Mouse (Mus musculus): Measurements from ENCODE around the gene Mcm9. TPM values are rescaled to one million over a fixed set of nuclear protein-coding genes. Genes with fewer than 3 reads are reported as not detected.
"Not testable (repeated sequence)": the region's sequence is repeated elsewhere in the genome, so short reads cannot be mapped to it uniquely, and the experiment has no call there.

Mcm9 gene
- 13.5 and 14.1 TPM in 2 replicates for polyA plus RNA-seq (2016; fragmentation: Nextera tagmentation; extraction: Ambion mirVana)

- not testable (repeated sequence) for H3K36me3 ChIP-seq (replicated peaks); H3K9me3 ChIP-seq; DNase-seq (ENCODE audit: low spot score); H3K27me3 ChIP-seq (replicated peaks; ENCODE audit: low read depth, poor library complexity, severe bottlenecking)
- Histone ChIP-seq H3K27ac (replicated peaks) (peak within 1 kb of the TSS; percentile 96), H3K4me3 (peak within 1 kb of the TSS; percentile 76), H3K4me1 (peaks cover 12% of the 10 kb centered on the region)
- WGBS: 59% methylated on average over 10 of the region's 10 CpGs
Observed at GRCm38 (mm10) chr10:53630339-53630738, at the start of gene Mcm9. Mcm9 (minus strand) TSS chr10:53630439.

DNA sequence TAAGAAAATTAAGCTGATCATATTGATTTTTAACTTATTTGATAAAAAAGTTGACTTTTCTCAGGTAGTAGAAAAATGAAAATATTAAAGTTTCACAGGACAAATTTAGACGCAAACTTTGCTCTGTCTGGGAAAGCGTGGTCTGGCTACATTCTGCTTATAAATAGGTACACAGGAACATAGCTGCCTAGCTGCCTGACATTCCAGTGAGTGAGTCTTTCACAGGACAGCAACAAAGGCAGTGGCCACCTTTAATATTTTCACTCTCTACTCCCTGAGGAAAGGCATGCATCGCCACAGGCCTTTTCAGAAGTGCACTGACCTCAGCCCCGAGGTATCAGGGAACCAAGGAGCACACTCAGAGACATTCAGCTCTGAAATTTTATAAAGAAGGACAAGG is 31.5 kb upstream of the Mcm9 start:
- Histone ChIP-seq H3K9me3 (no peaks in the 10 kb centered on the region), H3K27me3 (replicated peaks; ENCODE audit: low read depth, poor library complexity, severe bottlenecking) (no peaks in the 10 kb centered on the region), H3K4me1 (no peaks in the 10 kb centered on the region), H3K27ac (replicated peaks) (no peak overlapping the region), H3K4me3 (no peak overlapping the region), H3K36me3 (replicated peaks) (no peaks in the 10 kb centered on the region)
- WGBS: 81% methylated on average over 4 of the region's 4 CpGs
- no peak for DNase-seq (ENCODE audit: low spot score)

- H3K36me3 ChIP-seq (replicated peaks); H3K4me1 ChIP-seq; H3K9me3 ChIP-seq; H3K27me3 ChIP-seq (replicated peaks; ENCODE audit: low read depth, poor library complexity, severe bottlenecking); DNase-seq (ENCODE audit: low spot score); H3K27ac ChIP-seq (replicated peaks); H3K4me3 ChIP-seq: not testable (repeated sequence)
- 80% methylated on average over 5 of the region's 5 CpGs for WGBS
Observed at GRCm38 (mm10) chr10:53654239-53654638, 24.0 kb upstream of the Mcm9 start.

GRCm38 (mm10) chr10:53650683-53651082 is 20.4 kb upstream of the Mcm9 start:
- Histone ChIP-seq H3K9me3 (no peaks in the 10 kb centered on the region), H3K27me3 (replicated peaks; ENCODE audit: low read depth, poor library complexity, severe bottlenecking) (no peaks in the 10 kb centered on the region), H3K27ac (replicated peaks) (no peak overlapping the region), H3K4me1 (no peaks in the 10 kb centered on the region), H3K4me3 (no peak overlapping the region), H3K36me3 (replicated peaks) (no peaks in the 10 kb centered on the region)
- 83% methylated on average over 2 of the region's 2 CpGs for WGBS
- DNase-seq (ENCODE audit: low spot score): no peak

DNA sequence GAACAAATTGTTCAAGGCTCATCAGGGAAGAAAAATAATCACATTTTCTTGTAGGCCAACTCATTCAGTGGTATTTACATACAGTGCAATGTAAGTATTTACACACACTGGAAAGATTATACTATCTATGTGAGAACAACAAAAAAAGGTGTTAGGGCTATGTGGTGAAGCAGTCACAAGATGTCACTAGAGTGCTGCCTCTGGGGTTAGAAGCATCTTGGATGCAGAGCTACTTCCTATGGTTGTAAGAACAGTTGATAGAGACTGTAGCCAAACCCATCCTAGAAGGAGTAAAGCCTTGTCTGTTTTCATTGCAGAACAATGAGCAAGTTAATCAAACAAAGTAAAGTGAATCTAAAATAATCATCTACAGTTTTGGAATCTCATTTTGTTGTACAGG is 11.3 kb upstream of the Mcm9 start:
- Histone ChIP-seq H3K36me3 (replicated peaks) (no peaks in the 10 kb centered on the region), H3K4me1 (no peaks in the 10 kb centered on the region), H3K27ac (replicated peaks) (no peak overlapping the region), H3K4me3 (no peak overlapping the region), H3K9me3 (no peaks in the 10 kb centered on the region), H3K27me3 (replicated peaks; ENCODE audit: low read depth, poor library complexity, severe bottlenecking) (no peaks in the 10 kb centered on the region)
- peak; percentile 13 for DNase-seq (ENCODE audit: low spot score)

- no peak overlapping the region for H3K4me3 ChIP-seq
- 79% methylated on average over 13 of the region's 13 CpGs for WGBS
- H3K27ac ChIP-seq (replicated peaks): no peak overlapping the region
- H3K9me3 ChIP-seq: no peaks in the 10 kb centered on the region
- DNase-seq (ENCODE audit: low spot score): no peak
- no peaks in the 10 kb centered on the region for H3K36me3 ChIP-seq (replicated peaks)
- no peaks in the 10 kb centered on the region for H3K4me1 ChIP-seq
- no peaks in the 10 kb centered on the region for H3K27me3 ChIP-seq (replicated peaks; ENCODE audit: low read depth, poor library complexity, severe bottlenecking)
Observed at GRCm38 (mm10) chr10:53635246-53635971, 5.2 kb upstream of the Mcm9 start.

- Histone ChIP-seq H3K27me3 (replicated peaks; ENCODE audit: low read depth, poor library complexity, severe bottlenecking) (no peaks in the 10 kb centered on the region), H3K4me1 (no peaks in the 10 kb centered on the region), H3K9me3 (no peaks in the 10 kb centered on the region), H3K36me3 (replicated peaks) (no peaks in the 10 kb centered on the region), H3K4me3 (no peak overlapping the region), H3K27ac (replicated peaks) (no peak overlapping the region)
- DNase-seq (ENCODE audit: low spot score): no peak
- 86% methylated on average over 10 of the region's 10 CpGs for WGBS
Observed at GRCm38 (mm10) chr10:53634160-53634559, 3.9 kb upstream of the Mcm9 start.

DNA sequence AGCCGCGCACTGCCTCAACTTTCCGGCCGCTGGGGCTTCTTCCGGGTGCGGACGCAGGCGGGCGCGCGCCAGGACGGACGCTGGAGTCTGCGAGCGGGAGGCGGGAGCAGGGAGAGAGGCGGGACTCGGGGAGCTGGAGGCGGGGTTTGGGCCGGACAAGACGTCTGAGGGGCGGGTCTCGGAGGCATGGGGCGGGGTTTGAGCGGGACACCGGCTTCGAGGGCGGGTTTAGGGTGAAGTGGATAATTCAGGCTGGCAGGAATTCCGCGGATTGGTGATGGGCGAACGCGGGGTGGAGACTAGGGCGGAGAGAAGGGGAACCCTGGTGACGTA is 355 bp downstream of the Mcm9 start:
- peak; percentile 99 for DNase-seq (ENCODE audit: low spot score)
- peaks cover 12% of the 10 kb centered on the region for H3K4me1 ChIP-seq
- H3K27ac ChIP-seq (replicated peaks): peak overlapping the region; percentile 96
- peak overlapping the region; percentile 76 for H3K4me3 ChIP-seq
- WGBS: under 1% methylated on average over 35 of the region's 35 CpGs
- H3K27me3 ChIP-seq (replicated peaks; ENCODE audit: low read depth, poor library complexity, severe bottlenecking): no peaks in the 10 kb centered on the region
- peaks cover 10% of the 10 kb centered on the region for H3K36me3 ChIP-seq (replicated peaks)
- H3K9me3 ChIP-seq: no peaks in the 10 kb centered on the region

GRCm38 (mm10) chr10:53629247-53629917 is 857 bp downstream of the Mcm9 start:
- H3K4me1 ChIP-seq: peaks cover 12% of the 10 kb centered on the region
- under 1% methylated on average over 67 of the region's 67 CpGs for WGBS
- H3K9me3 ChIP-seq: no peaks in the 10 kb centered on the region
- DNase-seq (ENCODE audit: low spot score): peak; percentile 93
- no peaks in the 10 kb centered on the region for H3K27me3 ChIP-seq (replicated peaks; ENCODE audit: low read depth, poor library complexity, severe bottlenecking)
- H3K4me3 ChIP-seq: peak overlapping the region; percentile 76
- peaks cover 15% of the 10 kb centered on the region for H3K36me3 ChIP-seq (replicated peaks)
- H3K27ac ChIP-seq (replicated peaks): peak overlapping the region; percentile 96

GRCm38 (mm10) chr10:53615850-53616616 is 14.2 kb downstream of the Mcm9 start:
- Histone ChIP-seq H3K4me3 (no peak overlapping the region), H3K4me1 (no peaks in the 10 kb centered on the region), H3K27ac (replicated peaks) (no peak overlapping the region), H3K36me3 (replicated peaks) (peaks cover 85% of the 10 kb centered on the region), H3K9me3 (no peaks in the 10 kb centered on the region), H3K27me3 (replicated peaks; ENCODE audit: low read depth, poor library complexity, severe bottlenecking) (no peaks in the 10 kb centered on the region)
- no peak for DNase-seq (ENCODE audit: low spot score)
- 92% methylated on average over 8 of the region's 8 CpGs for WGBS

DNA sequence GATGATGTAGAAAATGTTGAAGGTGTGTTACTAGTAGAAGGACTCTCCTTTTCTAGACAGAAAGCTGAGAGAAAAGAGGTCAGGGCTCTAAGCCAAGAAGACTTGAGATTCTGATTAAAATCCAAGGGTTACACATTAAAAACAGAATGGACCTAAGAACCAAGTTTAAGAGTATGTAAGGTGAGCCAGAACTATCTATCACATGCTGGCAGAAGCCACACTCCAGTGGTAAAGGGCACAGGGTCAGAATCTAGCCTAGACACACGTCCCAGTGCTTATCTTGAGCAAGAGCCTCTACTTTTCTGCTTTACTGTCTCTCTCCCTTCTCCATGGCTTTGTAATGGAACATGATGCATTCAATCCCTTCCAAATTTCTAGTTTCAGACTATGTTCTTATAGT is 16.3 kb downstream of the Mcm9 start:
- peaks cover 82% of the 10 kb centered on the region for H3K36me3 ChIP-seq (replicated peaks)
- no peaks in the 10 kb centered on the region for H3K9me3 ChIP-seq
- H3K27me3 ChIP-seq (replicated peaks; ENCODE audit: low read depth, poor library complexity, severe bottlenecking): no peaks in the 10 kb centered on the region
- H3K27ac ChIP-seq (replicated peaks): no peak overlapping the region
- 77% methylated on average over 1 of the region's 1 CpGs for WGBS
- no peaks in the 10 kb centered on the region for H3K4me1 ChIP-seq
- DNase-seq (ENCODE audit: low spot score): no peak
- H3K4me3 ChIP-seq: no peak overlapping the region

DNA sequence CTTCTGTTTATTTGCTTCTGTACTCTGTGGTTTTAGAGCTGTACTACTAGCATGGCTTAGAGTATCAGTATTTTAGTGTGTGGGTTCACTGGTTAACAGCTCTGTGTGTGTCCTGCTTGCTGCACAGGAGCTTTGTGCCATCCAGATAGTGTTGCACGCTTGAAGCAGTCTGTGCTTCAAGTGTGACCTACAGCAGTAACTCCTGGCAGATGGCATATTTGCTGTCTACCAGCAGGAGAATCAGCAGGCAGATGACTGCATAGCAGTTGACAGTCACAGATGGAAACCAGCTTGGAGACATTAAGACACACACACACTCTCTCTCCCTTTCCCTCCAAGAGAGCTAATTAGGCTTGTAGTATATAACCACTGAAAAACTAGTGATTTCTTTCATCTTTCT is 18.1 kb downstream of the Mcm9 start:
- no peak for DNase-seq (ENCODE audit: low spot score)
- H3K27ac ChIP-seq (replicated peaks): no peak overlapping the region

DNA sequence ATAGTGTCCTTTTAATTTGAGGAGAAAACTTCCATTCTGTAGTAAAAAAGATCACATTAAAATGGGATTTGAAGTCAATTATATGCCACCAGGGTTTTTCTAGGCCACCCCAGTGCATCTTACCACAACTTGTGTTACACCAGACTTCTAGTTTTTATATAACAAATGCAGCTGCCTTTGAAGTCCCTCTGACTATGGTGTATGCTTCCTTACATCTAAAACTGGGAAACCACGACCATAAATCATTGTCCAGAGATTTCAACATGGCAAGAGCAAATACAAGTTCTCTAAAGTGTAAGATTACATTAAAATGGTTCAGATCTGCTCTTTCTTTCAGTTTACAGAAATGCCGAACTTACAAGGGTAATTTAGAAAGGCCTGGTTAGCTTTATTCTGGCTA is 22.0 kb downstream of the Mcm9 start:
- Histone ChIP-seq H3K27ac (replicated peaks) (no peak overlapping the region), H3K4me3 (no peak overlapping the region), H3K27me3 (replicated peaks; ENCODE audit: low read depth, poor library complexity, severe bottlenecking) (no peaks in the 10 kb centered on the region), H3K9me3 (no peaks in the 10 kb centered on the region), H3K36me3 (replicated peaks) (peaks cover 94% of the 10 kb centered on the region), H3K4me1 (no peaks in the 10 kb centered on the region)
- WGBS: 90% methylated on average over 2 of the region's 2 CpGs
- DNase-seq (ENCODE audit: low spot score): no peak

More for the DNA sequence above, 18.1 kb downstream of the Mcm9 start:
- WGBS: 79% methylated on average over 1 of the region's 1 CpGs
- Histone ChIP-seq H3K4me1 (no peaks in the 10 kb centered on the region), H3K27me3 (replicated peaks; ENCODE audit: low read depth, poor library complexity, severe bottlenecking) (no peaks in the 10 kb centered on the region), H3K36me3 (replicated peaks) (peaks cover 94% of the 10 kb centered on the region), H3K4me3 (no peak overlapping the region), H3K9me3 (no peaks in the 10 kb centered on the region)
